Mouse (Mus musculus) erythroblast, embryonic 14.5 days (primary cell): ENCODE measurements around the gene Gm10563.

Source experiments
- GATA1 ChIP-seq: IDR thresholded peaks from 2 replicates; pipeline ENCODE4 v1.6.1; 2012; ENCODE audit warnings: low read length, inconsistent platforms, mixed read lengths
- TAL1 ChIP-seq: IDR thresholded peaks from 3 replicates; pipeline ENCODE4 v1.6.1; 2012; ENCODE audit warnings: low read length, inconsistent platforms, mixed read lengths

- TF ChIP-seq TAL1 (no peak), GATA1 (no peak)
These were observed 48.9 kb upstream of the Gm10563 start, which contains the start of gene Fndc10 for GRCm38 (mm10) chr4:155694111-155694481.
